Mouse (Mus musculus) NIH3T3 (cell line): ENCODE data around the gene Rcor2.

ENCODE experiments used
- DNase-seq: peaks from one replicate; pipeline ENCODE4 v3.0.0-alpha.2; 2012; ENCODE audit warnings: low read depth

The Rcor2 gene

DNA sequence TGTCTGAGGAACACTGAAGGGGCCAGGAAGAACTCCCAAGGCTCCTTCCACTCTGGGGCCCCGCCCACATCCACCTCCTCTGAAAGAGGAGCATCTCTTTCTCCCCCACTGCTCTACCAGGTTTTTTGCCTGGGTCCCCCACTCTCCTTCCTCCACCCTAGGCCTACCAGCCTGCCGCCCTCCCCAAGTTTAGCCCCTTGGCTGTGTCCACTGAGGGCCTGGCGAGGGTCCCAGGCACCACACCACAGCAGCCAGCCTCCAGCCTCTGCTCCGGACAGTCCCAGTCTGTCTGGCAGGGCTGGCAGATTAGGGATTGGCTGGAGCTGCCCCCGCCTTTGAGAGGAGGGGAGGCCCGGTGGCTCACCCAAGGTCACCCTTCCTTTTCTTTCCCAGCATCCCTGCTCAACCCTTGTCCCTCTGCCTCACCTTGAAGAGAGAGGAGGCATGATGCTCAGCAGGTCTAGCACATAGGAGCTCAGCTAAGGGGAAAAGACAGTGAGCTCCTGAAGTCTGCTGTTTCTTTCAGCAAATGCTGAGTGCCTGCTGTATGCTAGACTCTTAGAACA, 2.3 kb upstream of the Rcor2 start:
- peak; percentile 45 for DNase-seq

DNA sequence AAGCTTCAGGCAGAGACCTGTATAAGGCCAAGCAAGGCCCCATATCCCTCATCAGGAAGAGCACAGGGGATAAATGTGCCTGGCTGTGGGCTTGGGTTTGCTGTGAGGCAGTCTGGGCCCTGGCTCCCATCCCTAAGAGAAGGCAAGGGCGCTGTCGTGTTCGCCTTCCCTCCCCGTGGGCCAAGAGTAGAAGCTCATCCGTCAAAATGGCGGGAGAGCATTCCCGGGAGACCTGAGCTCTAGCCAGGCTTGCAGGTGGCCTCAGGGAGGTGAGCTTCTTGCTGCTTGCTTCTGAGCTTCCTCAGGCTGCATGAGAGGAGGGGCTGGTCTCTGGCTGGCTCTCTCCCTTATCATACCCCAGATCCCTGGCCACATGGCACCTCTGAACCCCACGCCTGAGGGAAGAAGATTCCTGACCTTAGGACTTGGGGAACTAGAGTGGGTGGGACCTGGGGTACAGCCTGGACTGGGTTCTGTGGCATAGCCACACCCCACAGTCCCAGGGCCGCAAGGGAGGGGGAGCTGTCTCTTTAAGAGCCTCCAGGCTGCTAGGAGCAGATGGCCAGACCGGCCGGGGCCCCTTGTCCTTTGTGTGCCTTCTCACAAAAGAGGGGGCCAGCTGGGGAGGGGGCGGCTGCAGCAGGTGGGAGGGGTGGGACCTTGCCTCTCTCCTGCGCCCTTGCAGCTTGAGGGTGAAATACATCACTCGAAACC, 1.5 kb upstream of the Rcor2 start:
- DNase-seq: peak; percentile 31

DNA sequence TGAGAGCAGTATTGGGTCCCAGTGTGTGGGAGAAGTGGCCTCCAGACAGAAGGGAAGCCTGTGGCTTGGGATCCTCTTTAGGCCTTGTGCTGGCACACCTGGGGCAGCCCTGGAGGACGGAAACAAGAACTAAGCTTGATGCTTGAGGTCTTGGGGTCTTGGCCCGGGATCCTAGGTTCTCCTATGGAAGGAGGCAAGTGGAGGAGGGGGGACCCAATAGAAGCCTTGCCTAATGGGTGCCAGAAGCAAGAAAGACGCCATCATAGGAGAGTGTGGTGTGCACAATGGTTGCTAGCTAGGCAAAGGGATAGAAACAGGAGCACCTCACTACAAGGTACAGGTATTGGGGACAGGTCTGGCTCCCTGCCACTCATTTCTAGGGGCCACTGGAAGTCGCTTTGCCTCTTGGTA, 699 bp upstream of the Rcor2 start:
- no peak for DNase-seq

DNA sequence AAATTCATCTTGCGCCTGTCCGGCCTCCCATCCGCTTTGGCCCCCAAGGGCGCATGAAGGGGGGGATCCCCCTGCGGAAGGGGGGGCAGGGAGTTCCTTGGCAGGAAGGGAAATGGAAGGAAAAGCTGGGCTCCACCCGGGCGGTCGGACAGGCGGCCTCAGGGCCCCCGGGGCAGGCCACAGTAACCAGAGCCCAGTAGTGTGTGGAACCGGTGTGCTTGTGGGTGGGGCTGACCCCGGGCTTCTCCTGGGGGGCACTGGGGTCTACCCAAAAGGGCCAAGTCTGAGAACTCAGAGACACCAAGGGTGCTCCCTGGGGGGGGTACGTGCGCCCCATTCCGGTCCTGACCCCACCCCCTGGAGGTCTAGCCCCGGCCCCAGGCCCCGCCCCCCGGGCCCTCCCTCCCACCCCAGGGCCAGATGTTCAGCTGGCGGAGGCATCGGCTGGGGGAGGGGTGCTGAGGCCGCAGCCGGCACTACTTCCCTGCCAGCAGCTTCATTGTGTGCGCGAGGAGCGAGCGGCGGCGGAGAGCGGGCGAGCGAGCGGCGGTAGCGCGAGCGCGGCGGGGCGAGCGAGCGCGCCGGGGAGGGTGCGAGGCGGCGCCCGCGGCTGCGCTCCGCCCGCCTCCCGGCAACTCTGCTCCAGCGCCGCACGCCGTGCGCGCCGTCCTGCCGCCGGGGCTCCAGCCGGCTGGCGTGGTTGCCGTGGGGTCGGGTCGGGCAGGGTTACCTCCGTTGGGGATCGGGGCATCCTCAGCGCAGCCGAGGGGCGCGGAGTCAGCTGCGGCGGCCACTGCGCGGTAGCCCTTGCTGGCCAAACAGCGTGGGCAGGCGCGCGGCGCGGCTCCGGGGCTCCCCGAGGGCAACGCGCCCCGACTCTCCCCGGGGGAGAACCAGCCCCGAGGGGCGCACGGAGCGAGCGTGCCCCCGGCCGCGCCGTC, 926 bp downstream of the Rcor2 start:
- peak; percentile 91 for DNase-seq

DNA sequence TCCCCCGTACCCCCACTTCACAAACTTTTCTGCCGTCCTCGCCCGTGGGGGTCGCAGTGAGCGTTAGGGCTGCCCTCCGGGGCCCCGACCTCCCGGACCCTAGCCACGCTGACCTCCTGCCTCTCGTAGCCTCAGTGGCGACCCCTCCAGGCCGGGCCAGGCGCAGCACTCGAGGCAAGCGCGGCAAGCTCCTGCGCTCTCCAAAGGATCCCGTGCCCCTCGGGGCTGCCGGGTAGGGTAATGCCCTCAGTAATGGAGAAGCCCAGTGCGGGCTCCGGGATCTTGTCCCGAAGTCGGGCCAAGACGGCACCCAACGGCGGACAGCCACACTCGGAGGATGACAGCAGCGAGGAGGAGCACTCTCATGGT, 1.6 kb downstream of the Rcor2 start:
- peak; percentile 89 for DNase-seq

DNA sequence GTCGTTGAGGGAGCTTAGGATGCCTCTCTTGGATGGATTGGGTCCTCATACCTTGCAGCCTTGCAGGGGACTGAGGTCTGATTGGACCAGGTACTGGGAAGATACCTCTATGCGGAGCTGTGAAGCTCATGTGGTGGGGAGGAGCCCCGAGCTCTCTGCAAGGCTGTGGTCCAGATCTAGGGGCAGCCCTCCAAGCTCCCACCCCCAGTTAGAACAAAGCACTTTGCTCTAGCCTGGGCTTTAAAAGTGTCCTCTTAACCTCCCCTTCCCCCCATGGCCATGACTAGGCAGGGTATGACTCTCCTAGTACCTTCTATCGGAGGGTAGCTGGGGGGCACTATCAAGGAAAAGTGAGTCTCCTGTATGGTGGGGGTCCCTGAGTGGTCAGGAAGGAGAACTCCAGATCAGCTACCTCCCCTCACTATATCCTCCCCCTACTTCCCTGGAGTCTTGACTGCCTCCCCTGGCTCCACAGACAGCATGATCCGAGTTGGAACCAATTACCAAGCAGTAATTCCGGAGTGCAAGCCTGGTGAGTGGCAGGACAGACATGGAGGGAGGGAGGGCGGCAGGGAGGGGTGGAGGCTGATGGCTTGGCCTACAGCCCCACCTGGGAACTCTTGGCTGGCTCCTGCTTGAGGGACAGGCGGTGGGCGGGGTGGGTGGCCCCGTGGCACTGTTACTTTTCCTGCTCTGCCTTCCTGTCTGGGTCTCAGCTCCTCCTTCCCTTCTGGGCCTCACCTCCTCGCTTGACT, 2.3 kb downstream of the Rcor2 start:
- DNase-seq: peak; percentile 38

DNA sequence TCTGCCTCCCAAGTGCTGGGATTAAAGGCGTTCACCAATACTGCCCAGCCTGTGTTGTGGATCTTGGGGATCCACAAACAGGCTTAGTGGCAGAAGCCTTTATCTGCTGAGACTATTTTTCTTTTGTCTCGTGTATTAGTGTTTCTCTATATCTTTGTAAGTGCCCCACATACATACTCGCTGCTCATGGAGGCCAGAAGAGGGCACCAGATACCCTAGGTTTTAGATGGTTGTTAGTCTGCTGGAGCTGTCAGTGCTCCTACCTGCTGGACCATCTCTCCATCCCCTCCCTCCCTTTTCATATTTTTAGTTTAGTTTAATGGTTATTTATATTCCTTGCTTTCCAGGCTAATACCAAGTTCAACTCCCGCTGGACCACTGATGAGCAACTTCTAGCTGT, 6.4 kb downstream of the Rcor2 start:
- peak; percentile 53 for DNase-seq

DNA sequence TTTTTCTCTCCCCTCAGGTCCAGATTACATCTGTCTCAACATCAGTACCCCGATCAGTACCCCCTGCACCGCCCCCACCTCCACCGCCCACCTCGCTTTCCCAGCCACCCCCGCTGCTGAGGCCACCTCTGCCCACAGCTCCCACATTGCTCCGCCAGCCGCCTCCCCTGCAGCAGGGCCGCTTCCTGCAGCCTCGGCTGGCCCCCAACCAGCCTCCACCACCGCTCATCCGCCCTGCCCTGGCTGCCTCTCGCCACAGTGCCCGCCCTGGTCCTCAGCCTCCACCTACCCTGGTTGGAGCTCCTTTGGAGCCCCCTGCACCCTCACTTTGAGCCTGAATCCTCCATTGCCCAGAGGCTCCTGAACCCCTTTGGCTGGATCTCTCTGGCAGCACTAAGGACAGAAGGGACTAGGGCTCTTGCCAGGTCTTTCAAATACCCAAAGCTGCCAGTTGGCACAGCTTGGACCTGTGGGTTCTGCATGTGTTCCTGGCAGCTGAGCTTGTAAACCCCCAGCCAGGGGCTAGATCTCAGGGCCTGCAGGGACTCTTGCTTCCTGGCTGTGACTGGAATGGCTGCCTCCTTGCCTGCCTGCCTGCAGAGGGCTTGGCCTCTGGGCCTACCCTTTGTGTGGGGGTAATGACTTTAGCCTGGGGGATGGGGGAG, 7.3 kb downstream of the Rcor2 start:
- no peak for DNase-seq

DNA sequence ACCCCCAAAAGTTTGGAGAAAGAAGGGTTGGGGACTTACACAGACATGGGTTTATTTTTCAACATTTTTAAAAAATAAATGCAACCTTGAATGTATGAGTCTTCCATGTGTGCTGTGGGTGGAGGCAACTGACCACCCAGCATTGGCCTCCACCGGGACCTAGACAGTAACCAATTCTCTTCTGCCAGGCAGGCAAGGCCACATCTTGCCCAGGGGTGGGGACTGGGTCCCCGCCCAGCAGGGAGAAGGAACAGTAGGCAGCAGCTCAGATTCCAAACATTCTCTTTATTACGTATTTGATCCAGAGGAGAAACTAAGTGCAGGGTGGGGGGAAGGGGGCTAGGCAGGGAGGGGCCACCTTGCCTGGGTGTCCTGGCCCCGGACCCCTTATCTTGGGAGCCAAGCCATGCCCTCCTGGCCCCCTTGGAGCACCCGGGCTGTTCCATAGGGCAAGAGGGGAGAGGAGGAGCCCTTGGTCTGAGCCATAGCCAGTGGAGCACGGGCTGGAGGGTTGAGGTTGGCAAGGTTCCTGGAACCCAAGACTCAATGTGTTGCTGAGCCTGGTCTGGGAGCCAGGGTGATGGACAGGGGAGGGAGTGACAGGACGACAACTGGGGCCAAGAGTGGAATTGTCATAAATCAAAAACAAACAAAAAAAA, 8.1 kb downstream of the Rcor2 start:
- peak; percentile 20 for DNase-seq

DNA sequence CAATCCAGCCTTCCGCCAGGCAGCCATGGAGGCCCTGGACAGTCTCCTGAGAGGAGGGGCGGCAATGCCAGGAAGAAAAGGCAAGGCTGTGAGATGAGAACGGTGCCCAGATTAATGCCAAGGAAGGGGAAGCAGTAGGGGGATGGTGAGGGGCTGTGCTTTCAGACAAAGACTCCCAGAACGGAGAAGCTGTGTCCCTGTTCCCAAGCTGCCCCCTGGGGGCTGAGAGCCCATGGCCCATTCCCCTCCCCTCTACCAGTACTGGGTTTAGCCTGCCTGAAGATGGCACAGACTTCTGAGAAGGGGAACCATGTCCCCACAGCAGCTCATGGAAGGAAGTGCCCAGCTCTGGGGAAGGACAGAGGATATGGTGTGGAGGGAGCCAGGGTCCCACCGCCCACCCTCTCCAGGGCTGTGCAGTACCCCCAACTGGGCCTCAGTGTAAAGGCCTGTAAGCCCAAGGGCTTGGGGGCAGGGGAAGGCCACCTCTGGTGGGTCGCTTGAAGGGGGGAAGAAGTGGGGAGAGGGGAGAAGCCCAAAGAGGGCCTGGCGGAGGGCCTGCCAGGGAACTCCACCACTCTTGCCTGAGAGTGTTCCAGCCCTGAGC, 9.0 kb downstream of the Rcor2 start:
- DNase-seq: no peak

DNA sequence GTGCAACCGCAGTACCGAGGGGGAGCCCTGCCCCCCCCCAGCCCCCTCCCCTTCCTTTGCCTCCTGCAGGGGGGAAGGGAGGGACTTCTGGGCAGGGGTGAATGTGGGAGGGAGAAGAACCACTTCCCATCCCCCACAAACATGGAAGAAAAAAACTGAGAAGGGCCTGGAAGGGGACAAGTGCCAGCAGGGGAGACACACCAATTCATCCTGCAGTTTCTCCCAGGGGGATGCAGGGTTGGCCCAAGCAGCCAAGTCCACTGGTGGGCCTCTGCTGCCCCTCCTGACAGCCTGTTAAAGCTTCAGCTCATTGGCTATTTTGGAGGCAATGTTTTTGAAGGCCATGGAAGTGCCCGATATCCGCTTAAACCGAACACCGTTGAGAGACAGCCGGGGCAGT, 9.7 kb downstream of the Rcor2 start:
- DNase-seq: no peak

DNA sequence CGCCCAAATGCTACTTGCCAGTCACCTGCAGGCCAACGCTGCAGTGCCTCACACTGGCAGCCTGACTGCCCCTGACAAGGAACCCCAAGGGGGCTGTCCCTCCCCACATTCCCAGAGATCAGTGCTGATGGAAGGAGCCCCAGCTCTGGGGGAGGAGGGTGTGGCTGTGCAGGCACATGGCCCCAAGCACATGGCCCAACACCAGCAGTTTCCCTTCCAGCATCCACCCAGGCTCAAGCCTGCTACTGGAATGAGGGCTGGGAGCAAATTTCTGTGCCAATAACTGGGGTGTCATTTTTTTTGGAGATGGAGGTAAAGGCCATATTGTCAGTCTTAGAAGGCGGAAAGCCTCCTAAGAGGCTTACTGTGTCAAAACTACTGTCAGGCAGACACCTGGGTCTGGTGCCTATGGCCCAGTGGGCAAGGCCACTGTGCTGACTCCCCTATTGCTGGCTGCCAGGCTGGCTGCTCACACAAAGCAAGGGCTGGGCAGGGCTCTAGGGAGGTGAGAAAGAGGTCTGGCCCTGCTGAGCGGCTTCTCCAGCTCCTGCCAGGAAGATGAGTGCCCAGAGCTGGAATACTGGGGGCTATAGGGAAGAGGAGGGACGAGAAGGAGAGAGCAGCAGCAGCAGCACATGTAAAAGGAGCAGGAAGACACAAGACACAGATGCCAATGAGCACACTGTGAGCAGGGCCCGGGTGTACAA, 11.2 kb downstream of the Rcor2 start:
- DNase-seq: no peak

DNA sequence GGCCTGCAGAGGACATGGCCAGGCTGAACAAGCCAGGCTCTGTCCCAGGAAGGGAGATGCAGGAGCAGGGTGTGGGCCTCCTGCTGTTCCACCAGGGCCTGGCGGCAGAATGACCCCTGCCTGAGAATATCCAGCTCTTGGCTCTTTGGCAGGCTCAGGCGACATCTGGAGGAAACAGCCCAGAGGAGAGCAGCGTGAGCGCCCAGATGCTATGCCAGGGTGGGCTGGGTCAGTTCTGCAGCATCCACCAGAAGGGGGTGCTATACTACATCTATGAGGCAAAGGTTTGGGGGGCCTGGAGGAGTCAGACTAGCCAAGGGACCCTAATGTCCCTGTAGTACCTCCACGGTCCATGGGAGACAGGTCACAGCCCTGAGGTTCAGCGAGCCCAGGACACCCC, 12.0 kb downstream of the Rcor2 start:
- DNase-seq: peak; percentile 76

DNA sequence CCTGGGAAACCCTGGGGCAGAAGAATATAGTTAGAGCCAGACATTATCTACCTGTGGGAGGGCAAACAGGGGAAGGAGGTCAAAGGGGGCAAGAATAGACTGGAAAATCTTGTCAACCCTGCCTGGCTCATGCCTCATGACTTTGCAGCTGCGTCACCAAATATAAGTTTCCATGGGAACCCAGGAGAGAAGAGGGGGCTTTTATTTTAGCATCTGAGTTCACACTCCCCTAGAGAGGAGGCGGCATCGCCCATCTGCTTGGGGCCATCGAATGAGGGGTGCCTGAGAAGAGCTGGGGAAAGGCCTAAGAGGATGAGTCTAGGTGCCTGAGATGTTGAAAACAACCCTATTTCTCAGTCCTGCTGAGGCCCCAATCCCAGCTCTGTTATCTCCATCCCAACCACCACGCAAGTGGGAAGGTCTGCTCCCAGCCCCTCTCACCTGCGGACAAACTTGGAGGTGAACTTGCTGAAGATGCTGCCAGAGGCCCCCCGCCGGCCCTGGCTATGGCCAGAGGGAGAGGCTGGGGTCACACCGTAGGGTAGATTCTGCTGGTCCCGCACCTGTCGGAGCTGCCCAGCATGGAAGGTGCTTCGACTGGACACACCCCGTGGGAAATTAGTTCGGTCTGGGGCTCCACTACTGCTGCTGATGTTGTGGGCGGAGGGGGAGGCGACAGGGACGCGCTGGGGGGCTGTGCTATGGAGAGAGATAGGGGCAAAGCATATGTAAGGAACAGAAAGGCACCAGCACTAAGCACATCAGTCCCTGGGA, 13.6 kb downstream of the Rcor2 start:
- DNase-seq: no peak

DNA sequence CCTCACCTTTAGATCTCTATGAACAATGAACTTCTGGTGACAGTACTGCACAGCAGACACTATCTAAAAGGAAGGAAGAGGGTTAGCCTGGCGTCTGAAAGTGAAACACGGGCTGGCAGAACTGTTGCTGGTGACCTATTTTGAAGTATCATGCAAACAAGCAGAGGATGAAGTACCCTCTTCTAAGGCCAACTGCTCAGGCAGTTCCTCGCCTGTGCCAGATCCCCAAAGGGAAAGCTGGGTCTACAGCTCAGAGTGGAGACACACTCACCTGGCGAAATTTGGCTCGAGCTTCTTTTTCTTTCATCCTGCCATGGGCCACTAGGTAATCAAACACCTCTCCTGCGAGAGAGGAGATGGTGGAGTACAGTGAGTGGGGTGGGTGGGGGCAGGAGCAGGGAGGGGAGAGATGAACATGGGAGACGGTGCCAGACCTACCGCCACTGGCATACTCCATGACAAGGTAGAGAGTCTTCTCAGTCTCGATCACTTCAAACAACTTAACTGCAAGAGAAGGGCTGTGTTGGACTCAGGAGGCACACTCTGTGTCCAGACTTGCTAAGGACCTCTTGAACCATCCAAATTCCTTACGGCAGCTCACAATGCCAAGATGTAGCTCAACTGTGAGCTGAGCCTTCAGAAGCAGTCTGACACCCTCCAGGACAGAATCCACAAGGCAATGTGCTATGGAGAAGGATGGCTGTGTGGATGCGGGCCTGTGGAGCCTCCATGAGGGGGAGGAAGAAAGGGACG, 19.6 kb downstream of the Rcor2 start:
- no peak for DNase-seq

DNA sequence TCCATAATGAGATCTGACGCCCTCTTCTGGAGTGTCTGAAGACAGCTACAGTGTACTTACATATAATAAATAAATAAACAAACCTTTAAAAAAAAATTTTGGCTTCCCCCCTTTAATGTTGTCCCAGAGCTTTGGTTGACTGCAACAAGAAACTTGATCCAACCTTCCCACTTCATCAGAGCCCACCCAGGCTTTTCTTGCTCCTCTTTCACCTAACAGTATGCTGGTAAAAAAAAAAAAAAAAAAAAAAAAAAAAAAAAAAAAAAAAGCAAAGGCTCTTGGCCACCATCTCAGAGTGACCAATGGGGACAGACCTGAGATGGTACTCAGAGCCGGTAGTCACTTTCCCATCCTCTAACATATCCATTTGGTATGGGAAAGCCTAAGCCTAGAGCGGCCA, 21.2 kb downstream of the Rcor2 start:
- no peak for DNase-seq

DNA sequence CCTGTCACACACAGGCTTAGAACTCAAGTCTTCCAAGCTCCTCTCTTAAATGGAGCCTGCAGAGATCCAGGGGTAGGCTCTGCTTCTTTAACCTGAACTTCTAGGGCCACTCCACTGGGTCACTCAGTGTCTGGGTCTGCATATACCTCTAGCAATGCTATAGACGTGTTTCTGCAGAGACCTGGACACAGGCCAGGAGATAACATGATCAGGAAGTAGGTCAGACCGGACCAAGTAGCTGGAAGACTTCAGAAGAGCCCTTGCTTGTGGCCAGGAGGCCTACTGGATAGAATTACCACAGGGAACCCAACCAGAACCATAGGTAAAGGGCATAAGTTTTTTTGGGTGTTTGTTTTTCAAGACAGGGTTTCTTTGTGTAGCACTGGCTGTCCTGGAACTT, 22.6 kb downstream of the Rcor2 start:
- DNase-seq: no peak

DNA sequence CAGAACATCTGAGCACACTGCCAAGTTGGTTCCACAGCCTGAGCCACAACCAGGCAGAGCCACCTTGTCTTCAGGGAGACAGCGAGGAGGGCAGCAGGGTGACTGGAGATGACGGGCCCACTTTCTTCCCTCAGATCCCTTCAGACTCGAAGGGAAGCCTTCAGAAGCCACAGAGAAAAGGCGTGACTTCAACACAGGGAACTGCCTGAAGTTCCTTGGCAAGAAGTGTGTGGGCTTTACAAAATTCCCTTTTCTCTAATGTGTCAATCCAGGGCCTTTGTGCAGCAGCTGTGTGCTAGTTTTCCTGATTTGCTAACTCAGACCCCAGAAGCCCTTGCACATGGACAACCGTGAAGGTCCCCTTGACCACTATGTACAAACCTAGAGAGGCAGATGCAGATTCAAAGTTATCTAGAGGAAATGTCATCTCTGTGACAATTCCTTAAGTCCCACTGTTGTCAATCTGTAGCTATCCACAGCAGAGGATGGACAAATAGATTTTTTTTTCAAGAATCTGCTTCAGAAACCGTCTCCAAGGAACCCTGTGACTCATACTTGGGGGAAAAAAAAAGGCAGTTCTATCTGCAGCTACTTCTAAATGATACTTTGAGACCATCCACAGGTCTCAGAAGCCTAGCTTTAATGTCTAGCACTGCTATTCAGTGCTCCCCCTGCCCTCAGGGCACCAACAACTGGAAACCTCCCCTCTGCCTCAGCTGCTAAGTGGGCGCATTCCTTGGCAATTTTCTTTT, 25.0 kb downstream of the Rcor2 start:
- peak; percentile 53 for DNase-seq
